Mouse (Mus musculus) limb, embryonic 10.5 days (tissue): ENCODE results near the gene Ifnlr1. TPM values are rescaled to one million over a fixed set of nuclear protein-coding genes. Genes with fewer than 3 reads are reported as not detected.
"Not testable (repeated sequence)": the region's sequence is repeated elsewhere in the genome, so short reads cannot be mapped to it uniquely, and the experiment has no call there.

ENCODE experiments used
- DNase-seq: peaks from one replicate; pipeline ENCODE4 v3.0.0-alpha.2; 2017; ENCODE audit warnings: low spot score
- H3K27ac ChIP-seq: fragments of 300-500 bp; sonication (generic); 2 replicates; pipeline ENCODE4 v1.5.1; 2016; ENCODE audit warnings: mild to moderate bottlenecking
- H3K27me3 ChIP-seq: fragments of 300-500 bp; sonication (generic); 2 replicates; pipeline ENCODE4 v1.6.1; 2016; ENCODE audit warnings: low read depth, mild to moderate bottlenecking; ENCODE audit not compliant: poor library complexity, severe bottlenecking
- H3K36me3 ChIP-seq: fragments of 300-500 bp; sonication (generic); 2 replicates; pipeline ENCODE4 v1.6.1; 2016; ENCODE audit warnings: mild to moderate bottlenecking, moderate library complexity
- H3K4me1 ChIP-seq: fragments of 300-500 bp; sonication (generic); 2 replicates; pipeline ENCODE4 v1.6.1; 2016
- H3K4me3 ChIP-seq: fragments of 300-500 bp; sonication (generic); 2 replicates; pipeline ENCODE4 v1.5.1; 2016; ENCODE audit warnings: mild to moderate bottlenecking, moderate library complexity
- H3K9me3 ChIP-seq: fragments of 300-500 bp; sonication (generic); replicated peaks from 2 replicates; pipeline ENCODE4 v1.6.1; 2016; ENCODE audit warnings: mild to moderate bottlenecking
- WGBS: fragments of 180-500 bp; shearing (Covaris S2); methylation state at CpG from one replicate; pipeline ENCODE4 v1.1.7; 2016; 5-methylcytosine and 5-hydroxymethylcytosine counted together
- polyA plus RNA-seq: library from polyadenylated mRNA; unstranded; fragments of >200 nt; fragmentation: Nextera tagmentation; extraction: Ambion mirVana; gene quantifications from 2 replicates; pipeline ENCODE4 v1.2.1, GENCODE M21; 2016

Ifnlr1 gene
- polyA plus RNA-seq, result 0.43 and 0.59 TPM in 2 replicates

DNA sequence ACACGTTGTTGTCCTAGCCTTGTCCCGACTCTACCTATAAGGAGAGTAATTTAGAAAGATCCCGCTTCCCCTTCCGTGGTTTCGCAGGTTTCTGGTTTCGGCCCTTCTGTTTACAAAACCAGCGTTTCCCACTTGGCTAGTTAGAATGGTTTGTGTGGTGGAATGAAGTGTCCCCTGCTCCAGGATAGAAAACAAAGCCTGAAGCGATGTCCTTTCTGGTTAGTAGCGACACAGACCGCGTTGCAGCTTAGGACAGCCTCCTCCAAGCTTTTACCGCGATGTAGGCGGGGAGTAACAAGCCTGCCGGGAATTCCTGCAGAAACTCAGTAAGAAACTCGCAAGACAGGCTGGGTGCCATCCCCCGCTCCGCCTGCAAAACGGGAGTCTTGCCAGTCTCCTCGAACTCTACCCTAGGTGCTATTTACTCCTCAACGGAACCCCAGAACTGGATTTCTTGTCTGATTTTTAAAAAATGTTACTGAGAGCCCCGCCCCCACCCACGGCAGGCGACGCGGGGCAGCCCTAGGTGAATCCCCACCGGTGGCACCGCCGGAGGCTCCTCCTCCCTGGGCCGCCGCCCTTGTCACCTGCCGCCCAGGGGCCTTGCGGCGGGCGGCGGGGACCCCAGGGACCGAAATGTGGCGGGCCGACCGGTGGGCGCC lies at the start of gene Ifnlr1:
Ifnlr1 (plus strand) TSS at position 382 of the 662 bp plus-strand sequence.
- peak within 1 kb of the TSS; percentile 50 for H3K27ac ChIP-seq
- H3K9me3 ChIP-seq, result no peaks in the 10 kb centered on the region
- DNase-seq, result peak; percentile 58
- WGBS, result under 1% methylated on average over 41 of the region's 41 CpGs
- no peaks in the 10 kb centered on the region for H3K36me3 ChIP-seq
- peak within 1 kb of the TSS; percentile 72 for H3K4me3 ChIP-seq
- peaks cover 73% of the 10 kb centered on the region for H3K27me3 ChIP-seq
- peaks cover 13% of the 10 kb centered on the region for H3K4me1 ChIP-seq

- not testable (repeated sequence) for H3K27me3 ChIP-seq, DNase-seq, H3K9me3 ChIP-seq, H3K4me3 ChIP-seq, H3K27ac ChIP-seq, H3K36me3 ChIP-seq, H3K4me1 ChIP-seq
- 80% methylated on average over 8 of the region's 8 CpGs for WGBS
Measured at GRCm38 (mm10) chr4:135641302-135642079, 44.6 kb upstream of the Ifnlr1 start.

DNA sequence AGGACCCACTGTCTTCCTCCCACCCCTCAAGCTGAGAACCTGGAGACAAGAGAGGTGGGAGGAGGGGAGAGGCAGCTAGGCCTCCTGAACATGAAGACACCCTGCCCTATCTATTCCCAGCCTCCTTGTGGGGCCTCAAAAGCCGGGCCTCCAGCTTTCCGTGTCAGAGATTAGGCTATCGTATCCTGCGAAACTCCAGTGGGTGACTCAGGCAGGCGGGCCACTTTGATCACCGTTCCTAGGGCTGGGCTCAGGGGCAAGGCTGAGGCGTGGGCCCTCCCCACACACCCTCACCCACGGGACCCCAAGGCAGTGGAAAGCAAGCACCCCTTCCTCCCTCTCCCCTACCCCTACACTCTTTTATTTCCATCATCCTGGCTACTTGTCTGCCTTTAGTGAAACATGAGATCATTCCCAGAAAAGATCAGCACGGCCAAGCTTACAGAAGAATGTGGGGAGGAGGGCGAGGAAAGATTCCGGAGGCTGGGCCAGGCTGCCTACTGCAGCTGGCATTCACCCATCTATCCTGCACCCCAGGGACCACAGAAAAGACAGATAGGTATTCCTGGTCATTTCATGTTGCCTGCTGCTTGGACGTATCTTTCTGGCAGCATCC lies 41.0 kb upstream of the Ifnlr1 start:
- H3K4me3 ChIP-seq, result no peak overlapping the region
- no peaks in the 10 kb centered on the region for H3K36me3 ChIP-seq
- no peaks in the 10 kb centered on the region; the same call in 1 of the 2 replicates for H3K27me3 ChIP-seq
- 65% methylated on average over 12 of the region's 12 CpGs for WGBS
- no peaks in the 10 kb centered on the region for H3K9me3 ChIP-seq
- H3K27ac ChIP-seq, result peak overlapping the region; percentile 63; the same call in 1 of the 2 replicates
- DNase-seq, result no peak
- H3K4me1 ChIP-seq, result peaks cover 10% of the 10 kb centered on the region; the same call in 1 of the 2 replicates

DNA sequence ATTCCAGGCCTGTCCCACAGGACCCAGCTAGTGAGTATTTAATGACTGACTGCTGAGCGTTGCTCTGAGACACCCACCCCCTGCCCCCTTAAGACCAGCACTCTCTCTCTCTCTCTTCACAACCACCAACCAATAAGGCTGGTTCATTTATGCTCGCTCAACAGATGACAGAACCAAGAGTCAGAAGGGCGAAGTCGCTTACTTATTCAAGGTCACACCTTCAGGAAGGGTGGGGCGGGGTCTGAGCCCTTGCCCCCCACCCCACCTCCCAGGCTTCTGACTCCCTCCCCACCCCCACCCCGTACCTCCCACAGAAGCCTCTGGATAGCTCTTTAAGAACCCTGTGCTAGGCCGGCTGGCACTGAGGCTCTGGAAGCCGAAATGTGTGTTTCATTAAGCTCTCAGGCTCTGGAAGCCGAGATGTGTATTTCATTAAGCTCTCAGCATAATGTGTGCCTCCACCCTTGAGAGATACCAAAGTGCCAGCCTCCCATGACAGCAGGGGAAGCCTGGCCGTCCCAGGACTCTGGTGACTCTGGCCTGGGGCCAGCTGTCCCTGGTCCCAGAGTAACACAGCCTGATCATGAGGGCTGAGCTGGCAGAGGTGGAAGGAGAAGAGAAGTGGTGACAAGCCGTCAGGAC lies 33.0 kb upstream of the Ifnlr1 start:
- H3K9me3 ChIP-seq, result no peaks in the 10 kb centered on the region
- WGBS, result 22% methylated on average over 11 of the region's 11 CpGs
- H3K4me1 ChIP-seq, result peaks cover 65% of the 10 kb centered on the region
- H3K36me3 ChIP-seq, result no peaks in the 10 kb centered on the region
- H3K27me3 ChIP-seq, result peaks cover 4% of the 10 kb centered on the region; the same call in 1 of the 2 replicates
- peak overlapping the region; percentile 82 for H3K27ac ChIP-seq
- H3K4me3 ChIP-seq, result peak overlapping the region; percentile 18
- peak; percentile 65 for DNase-seq

DNA sequence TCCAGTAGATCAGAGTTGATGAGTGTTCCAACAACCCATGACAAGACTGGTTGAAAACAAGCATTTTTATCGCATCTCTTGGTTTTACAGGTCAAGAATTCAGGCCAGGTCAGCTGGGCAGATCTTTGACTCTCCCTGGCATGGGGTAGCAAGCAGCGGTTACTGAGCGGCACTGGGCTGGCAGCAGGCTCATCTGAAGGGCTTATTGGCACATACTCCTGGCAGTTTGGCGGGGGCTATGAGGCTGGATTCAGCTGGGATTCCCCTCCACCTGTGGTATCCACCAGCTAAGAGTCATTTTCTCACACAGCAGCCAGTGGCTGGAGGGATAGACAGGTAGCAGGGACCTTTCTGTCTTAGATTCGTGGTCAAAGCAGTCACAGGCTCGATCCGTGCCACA lies 32.1 kb upstream of the Ifnlr1 start:
- no peak for DNase-seq
- Histone ChIP-seq H3K36me3 (no peaks in the 10 kb centered on the region), H3K4me1 (peaks cover 74% of the 10 kb centered on the region), H3K4me3 (no peak overlapping the region), H3K27ac (peak overlapping the region; percentile 82), H3K9me3 (no peaks in the 10 kb centered on the region), H3K27me3 (peaks cover 4% of the 10 kb centered on the region; the same call in 1 of the 2 replicates)
- WGBS, result 91% methylated on average over 7 of the region's 7 CpGs

DNA sequence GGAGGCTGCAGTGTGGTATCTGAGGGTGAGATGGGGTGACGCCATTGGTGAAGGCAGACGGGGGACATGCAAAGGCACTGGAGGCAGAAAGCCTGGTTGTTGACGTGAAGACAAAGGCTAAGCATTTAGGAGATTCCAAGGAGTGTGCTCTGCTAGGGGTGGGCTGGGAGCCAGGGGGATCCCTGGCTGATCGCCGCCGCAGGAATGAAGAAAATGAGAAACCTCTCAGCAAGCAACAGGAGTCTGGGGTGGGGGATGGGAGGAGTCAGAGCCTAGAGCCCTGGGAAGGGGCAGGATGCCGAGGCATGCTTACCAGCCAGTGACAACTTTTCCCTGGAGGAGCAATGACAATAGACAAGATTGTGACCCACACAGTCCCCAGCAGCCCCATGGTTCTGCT lies 30.6 kb upstream of the Ifnlr1 start:
- no peak for DNase-seq
- 33% methylated on average over 7 of the region's 7 CpGs for WGBS
- Histone ChIP-seq H3K27ac (peak overlapping the region; percentile 82), H3K4me1 (peaks cover 71% of the 10 kb centered on the region), H3K27me3 (0 out of 2 replicates have a peak, but pooled peaks cover 4% of the 10 kb centered on the region), H3K4me3 (no peak overlapping the region), H3K36me3 (no peaks in the 10 kb centered on the region), H3K9me3 (no peaks in the 10 kb centered on the region)

GRCm38 (mm10) chr4:135656094-135656589 lies 29.9 kb upstream of the Ifnlr1 start:
- DNase-seq, result no peak
- Histone ChIP-seq H3K9me3 (no peaks in the 10 kb centered on the region), H3K4me3 (no peak overlapping the region), H3K27me3 (0 out of 2 replicates have a peak, but pooled peaks cover 4% of the 10 kb centered on the region), H3K4me1 (peaks cover 69% of the 10 kb centered on the region), H3K36me3 (no peaks in the 10 kb centered on the region), H3K27ac (peak overlapping the region; percentile 82)
- WGBS, result 43% methylated on average over 10 of the region's 10 CpGs

DNA sequence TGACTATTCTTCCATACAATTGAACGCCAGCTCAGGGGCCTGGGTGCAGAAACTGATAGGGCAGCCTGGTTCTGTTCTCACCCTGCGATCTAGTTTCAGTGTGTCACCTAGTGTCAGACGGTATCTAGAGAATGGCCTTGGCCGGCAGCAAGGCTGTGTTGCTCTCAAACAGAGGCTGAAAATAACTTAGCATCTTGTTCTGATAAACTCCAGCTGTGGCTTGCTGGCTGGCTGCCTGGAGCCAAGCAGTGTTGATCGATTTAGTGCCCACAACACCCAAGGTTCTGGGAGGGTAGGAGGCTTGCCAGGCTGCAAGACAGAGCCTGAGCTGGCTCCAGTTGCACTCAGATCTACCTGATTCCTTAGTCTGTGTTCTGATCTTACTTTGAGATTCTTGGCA lies 27.6 kb upstream of the Ifnlr1 start:
- Histone ChIP-seq H3K36me3 (no peaks in the 10 kb centered on the region), H3K4me1 (peaks cover 59% of the 10 kb centered on the region), H3K27me3 (0 out of 2 replicates have a peak, but pooled peaks cover 4% of the 10 kb centered on the region), H3K27ac (peak overlapping the region; percentile 67), H3K9me3 (no peaks in the 10 kb centered on the region), H3K4me3 (no peak overlapping the region)
- WGBS, result 65% methylated on average over 5 of the region's 5 CpGs
- DNase-seq, result peak; percentile 46

GRCm38 (mm10) chr4:135658899-135659298 lies 27.2 kb upstream of the Ifnlr1 start:
- H3K27ac ChIP-seq, result peak overlapping the region; percentile 67
- H3K27me3 ChIP-seq, result 0 out of 2 replicates have a peak, but pooled peaks cover 4% of the 10 kb centered on the region
- DNase-seq, result no peak
- no peak overlapping the region for H3K4me3 ChIP-seq
- H3K9me3 ChIP-seq, result no peaks in the 10 kb centered on the region
- 85% methylated on average over 12 of the region's 12 CpGs for WGBS
- H3K4me1 ChIP-seq, result peaks cover 55% of the 10 kb centered on the region
- no peaks in the 10 kb centered on the region for H3K36me3 ChIP-seq

DNA sequence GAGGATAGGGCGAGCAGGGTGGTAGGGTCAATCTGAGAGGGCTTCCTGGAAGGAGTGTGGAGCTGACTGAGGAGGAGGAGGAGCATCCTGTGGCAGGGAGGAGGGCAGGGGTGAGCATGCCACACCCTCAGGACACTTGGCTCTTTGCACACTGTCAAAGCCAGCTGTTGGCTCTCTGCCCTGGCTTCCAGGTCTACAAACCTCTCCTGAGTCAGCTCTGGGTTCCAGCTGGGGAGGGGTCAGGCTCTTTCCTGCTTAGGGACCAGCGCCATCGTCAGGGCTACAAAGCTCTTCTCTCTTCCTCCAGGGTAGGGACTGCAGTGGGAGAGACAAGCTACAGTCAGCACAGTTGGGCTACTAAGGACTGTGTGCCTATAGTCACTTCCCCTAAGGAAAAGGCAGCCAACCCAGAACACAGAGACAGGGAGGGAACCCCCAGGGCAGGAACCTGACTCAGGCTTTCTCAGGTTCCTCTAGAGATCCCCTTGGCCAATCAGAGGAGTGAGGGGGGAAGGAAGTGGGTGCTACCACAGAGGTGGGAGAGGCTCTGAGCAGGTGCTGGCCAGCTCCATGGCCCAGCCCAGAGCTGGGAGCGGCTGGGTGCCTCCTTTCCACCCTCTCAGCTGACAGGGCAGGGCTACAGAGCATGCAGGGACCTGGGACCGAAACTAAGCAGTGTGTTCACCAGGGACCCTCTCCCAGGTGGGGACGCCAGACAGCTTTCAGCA lies 24.8 kb upstream of the Ifnlr1 start:
- no peaks in the 10 kb centered on the region for H3K36me3 ChIP-seq
- no peak overlapping the region for H3K4me3 ChIP-seq
- H3K27me3 ChIP-seq, result no peaks in the 10 kb centered on the region
- WGBS, result 60% methylated on average over 6 of the region's 6 CpGs
- no peaks in the 10 kb centered on the region for H3K9me3 ChIP-seq
- peaks cover 36% of the 10 kb centered on the region for H3K4me1 ChIP-seq
- peak overlapping the region; percentile 42; the same call in 1 of the 2 replicates for H3K27ac ChIP-seq
- DNase-seq, result no peak

DNA sequence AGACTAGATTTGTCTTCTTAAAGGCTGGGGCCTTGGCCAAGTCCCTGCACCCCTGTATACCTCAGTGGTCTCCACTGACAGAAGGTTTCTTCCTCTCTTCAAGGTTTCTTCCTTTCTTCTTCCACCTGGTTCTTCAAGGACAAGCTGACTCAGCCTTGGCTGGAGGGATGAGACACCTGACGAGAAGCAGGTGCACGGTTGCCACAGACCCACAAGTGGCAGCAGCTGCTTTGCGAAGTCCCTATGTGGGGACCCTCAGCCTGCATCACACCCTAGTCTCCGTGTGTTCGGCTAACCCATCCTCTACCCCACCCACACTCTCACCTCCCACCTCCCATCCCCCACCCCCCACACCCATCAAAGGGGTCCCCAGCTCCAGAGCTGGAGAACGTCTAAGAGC lies 24.1 kb upstream of the Ifnlr1 start:
- 0 out of 2 replicates have a peak, but pooled peaks cover 3% of the 10 kb centered on the region for H3K27me3 ChIP-seq
- H3K9me3 ChIP-seq, result no peaks in the 10 kb centered on the region
- no peaks in the 10 kb centered on the region for H3K36me3 ChIP-seq
- H3K4me3 ChIP-seq, result no peak overlapping the region
- H3K4me1 ChIP-seq, result peaks cover 31% of the 10 kb centered on the region
- no peak overlapping the region for H3K27ac ChIP-seq
- WGBS, result 74% methylated on average over 6 of the region's 6 CpGs
- no peak for DNase-seq

- DNase-seq, result no peak
Measured at GRCm38 (mm10) chr4:135664656-135665055, 21.4 kb upstream of the Ifnlr1 start.

More at GRCm38 (mm10) chr4:135664656-135665055, 21.4 kb upstream of the Ifnlr1 start:
- Histone ChIP-seq H3K4me1 (peaks cover 15% of the 10 kb centered on the region), H3K9me3 (no peaks in the 10 kb centered on the region), H3K36me3 (no peaks in the 10 kb centered on the region), H3K27me3 (0 out of 2 replicates have a peak, but pooled peaks cover 4% of the 10 kb centered on the region), H3K4me3 (no peak overlapping the region), H3K27ac (peak overlapping the region; percentile 42; the same call in 1 of the 2 replicates)
- 81% methylated on average over 6 of the region's 6 CpGs for WGBS
